In the genomic region with DNA sequence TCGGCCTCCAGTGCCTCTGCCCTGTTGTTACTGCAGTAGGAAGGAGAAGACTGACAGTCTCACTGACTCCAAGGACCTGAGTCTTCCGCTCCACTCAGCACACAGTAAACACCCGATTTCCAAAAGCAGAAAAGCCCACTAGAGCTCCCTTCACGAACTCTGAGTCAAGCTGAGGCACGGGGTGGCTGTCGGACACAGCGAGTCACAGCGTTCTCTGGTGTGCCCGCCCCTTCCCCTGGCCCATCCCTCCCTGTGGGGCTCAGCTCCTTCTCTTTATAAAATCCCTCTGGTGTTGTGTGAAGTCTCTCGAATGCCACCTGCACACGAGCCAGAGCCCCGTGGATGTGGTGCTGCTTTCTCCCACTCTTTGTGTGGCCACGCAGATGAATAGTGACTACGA, we compare ENCODE assay signal across 15 mouse cellular contexts. TPM values are rescaled to one million over a fixed set of nuclear protein-coding genes. Genes with fewer than 3 reads are reported as not detected.
DNase-seq lines count a peak whose midpoint lies in the region; ATAC-seq and TF ChIP-seq lines count a peak whose summit lies in the region.
"Had no signal": no experiment of that assay in that cellular context is flagged by ENCODE, and none has a peak within 500 bp of the region (broad histone marks: within the 10 kb centered on the region; RNA-seq: fewer than 3 reads in every experiment).

No protein-coding gene starts in this region.

- intact Hi-C loops in gastrocnemius, adult 2 months (cut with DNase I): no loop called here
- intact Hi-C loops in left cerebral cortex, postnatal 4 days (cut with DNase I): no loop called here

- no peak for TF ChIP-seq CTCF in gastrocnemius, adult 2 months (IDR thresholded peaks at IDR 0.05)

- DNase-seq in gastrocnemius, adult 2 months: no peak
- DNase-seq in gastrocnemius, adult 8-10 months (ENCODE audit: low spot score in 2 of 2): no peak
- DNase-seq in midbrain, embryonic 11.5 days (ENCODE audit: low spot score, missing footprints): peak; percentile 69
- DNase-seq in midbrain, embryonic 14.5 days: no peak
- peak; percentile 11 for DNase-seq in R1 (ENCODE audit: low read depth, low spot score)
- no peak for DNase-seq in left cerebral cortex, postnatal 4 days
- DNase-seq: cerebellum, postnatal 25 days; gastrocnemius, postnatal 14 days; heart, postnatal 14 days; kidney, adult 11 months had no signal

- peak overlapping the region; percentile 96 for H3K4me3 ChIP-seq in gastrocnemius, adult 2 months
- no peak overlapping the region for H3K4me3 ChIP-seq in midbrain, embryonic 11.5 days (ENCODE audit: low read depth, low read length)
- no peak overlapping the region for H3K4me3 ChIP-seq in midbrain, embryonic 14.5 days (replicated peaks; ENCODE audit: low read depth, low read length)
- H3K4me3 ChIP-seq in forebrain, embryonic 13.5 days: no peak overlapping the region
- H3K4me3 ChIP-seq: limb, embryonic 15.5 days; stomach, embryonic 15.5 days had no signal

- H3K4me2 ChIP-seq in midbrain, embryonic 11.5 days: no peak overlapping the region
- no peak overlapping the region for H3K4me2 ChIP-seq in midbrain, embryonic 14.5 days (ENCODE audit: low read length)
- no peak overlapping the region for H3K4me2 ChIP-seq in forebrain, embryonic 13.5 days
- H3K4me2 ChIP-seq: limb, embryonic 15.5 days; stomach, embryonic 15.5 days had no signal

- H3K9ac ChIP-seq in midbrain, embryonic 11.5 days (ENCODE audit: low read length): no peak overlapping the region
- no peak overlapping the region for H3K9ac ChIP-seq in midbrain, embryonic 14.5 days (replicated peaks; ENCODE audit: low read length)
- no peak overlapping the region for H3K9ac ChIP-seq in forebrain, embryonic 13.5 days
- H3K9ac ChIP-seq: limb, embryonic 15.5 days; stomach, embryonic 15.5 days had no signal

- H3K27ac ChIP-seq in gastrocnemius, adult 2 months: peak overlapping the region; percentile 76
- no peak overlapping the region for H3K27ac ChIP-seq in midbrain, embryonic 11.5 days (ENCODE audit: low read depth, low read length)
- no peak overlapping the region for H3K27ac ChIP-seq in midbrain, embryonic 14.5 days (replicated peaks; ENCODE audit: low read depth, low read length)
- H3K27ac ChIP-seq in forebrain, embryonic 13.5 days: no peak overlapping the region
- H3K27ac ChIP-seq: limb, embryonic 15.5 days; stomach, embryonic 15.5 days had no signal

- WGBS in midbrain, embryonic 11.5 days: 50% methylated on average over 14 of the region's 14 CpGs
- WGBS in midbrain, embryonic 14.5 days: 36% methylated on average over 14 of the region's 14 CpGs
- WGBS in forebrain, embryonic 13.5 days: 43% methylated on average over 14 of the region's 14 CpGs

- H3K9me3 ChIP-seq in midbrain, embryonic 11.5 days (ENCODE audit: control insufficient read depth, low read length): no peaks in the 10 kb centered on the region
- no peaks in the 10 kb centered on the region for H3K9me3 ChIP-seq in midbrain, embryonic 14.5 days (ENCODE audit: control insufficient read depth, low read length)
- H3K9me3 ChIP-seq in forebrain, embryonic 13.5 days (replicated peaks): no peaks in the 10 kb centered on the region
- H3K9me3 ChIP-seq: limb, embryonic 15.5 days; stomach, embryonic 15.5 days had no signal

- no peaks in the 10 kb centered on the region for H3K4me1 ChIP-seq in midbrain, embryonic 11.5 days (ENCODE audit: control insufficient read depth, insufficient read depth, low read length)
- H3K4me1 ChIP-seq in midbrain, embryonic 14.5 days (ENCODE audit: control insufficient read depth, insufficient read depth, low read length): peaks cover 44% of the 10 kb centered on the region
- H3K4me1 ChIP-seq in forebrain, embryonic 13.5 days: peaks cover 27% of the 10 kb centered on the region

- no peak for ATAC-seq in midbrain, embryonic 11.5 days (ENCODE audit: low FRiP score)
- ATAC-seq in midbrain, embryonic 14.5 days (ENCODE audit: low FRiP score, low TSS enrichment): no peak
- 0 out of 2 replicates have a peak, but pooled peaks have one; percentile 20 for ATAC-seq in megakaryocyte, adult 5-6 weeks (ENCODE audit: poor library complexity, severe bottlenecking)
- ATAC-seq in forebrain, embryonic 13.5 days: no peak
- ATAC-seq: activated CD4-positive, CD25-positive, alpha-beta regulatory T cell, adult 4 months had no signal

- peaks cover 4% of the 10 kb centered on the region; the same call in 1 of the 2 replicates for H3K27me3 ChIP-seq in midbrain, embryonic 11.5 days (ENCODE audit: control insufficient read depth, insufficient read depth, low read length)
- H3K27me3 ChIP-seq in midbrain, embryonic 14.5 days (ENCODE audit: control insufficient read depth, insufficient read depth, low read length): 0 out of 2 replicates have a peak, but pooled peaks cover 8% of the 10 kb centered on the region
- peaks cover 9% of the 10 kb centered on the region for H3K27me3 ChIP-seq in forebrain, embryonic 13.5 days
- H3K27me3 ChIP-seq: stomach, embryonic 15.5 days had no signal

- no peaks in the 10 kb centered on the region for H3K36me3 ChIP-seq in midbrain, embryonic 11.5 days (ENCODE audit: control insufficient read depth, insufficient read depth, low read length)
- H3K36me3 ChIP-seq in midbrain, embryonic 14.5 days (ENCODE audit: control insufficient read depth, insufficient read depth, low read length): no peaks in the 10 kb centered on the region
- no peaks in the 10 kb centered on the region for H3K36me3 ChIP-seq in forebrain, embryonic 13.5 days (ENCODE audit: poor library complexity, severe bottlenecking)
- H3K36me3 ChIP-seq: limb, embryonic 15.5 days; stomach, embryonic 15.5 days had no signal

RNA-seq across cellular contexts. Expression of a gene that starts 7.0 kb away (rescaled TPM):
- 10 to 100 TPM; 33.2 to 52.2 TPM for total RNA-seq in gastrocnemius, adult 2 months (2021)
- 10 to 100 TPM; 39.3 to 50.8 (median 41.4) TPM for total RNA-seq in gastrocnemius, adult 8-10 months (2022)
- 1.2 and 1.3 TPM in 2 replicates for polyA plus RNA-seq in midbrain, embryonic 11.5 days (2014; fragmentation: Nextera tagmentation; extraction: Ambion mirVana)
- 5.3 and 5.8 TPM in 2 replicates for polyA plus RNA-seq in midbrain, embryonic 14.5 days (2014; fragmentation: Nextera tagmentation; extraction: Ambion mirVana)
- total RNA-seq in megakaryocyte, adult 5-6 weeks (2015): 2.1 and 3.0 TPM in 2 replicates
- total RNA-seq in megakaryocyte, adult 5-6 weeks (2017): 2.3 and 3.8 TPM in 2 replicates
- 1.0 and 1.3 TPM in 2 replicates for polyA plus RNA-seq in forebrain, embryonic 13.5 days (2015; fragmentation: Nextera tagmentation; extraction: Ambion mirVana)
- 10 to 100 TPM; 21.1 to 22.3 TPM for total RNA-seq in left cerebral cortex, postnatal 4 days (2021)

Comparison
In these comparisons a context has a peak if more than half of its experiments do, and no peak if none do; other contexts are left out.
1. DNase-seq: peak in midbrain, embryonic 11.5 days (single experiment) and R1 (single experiment); none in gastrocnemius, adult 2 months (single experiment), gastrocnemius, adult 8-10 months (0 of 2), midbrain, embryonic 14.5 days (single experiment) and left cerebral cortex, postnatal 4 days (single experiment).
2. RNA of a gene that starts 7.0 kb away (total RNA-seq): 33.2 to 52.2 TPM in gastrocnemius, adult 2 months, 39.3 to 50.8 TPM in gastrocnemius, adult 8-10 months and 21.1 to 22.3 TPM in left cerebral cortex, postnatal 4 days; 2.1 to 3.8 TPM in megakaryocyte, adult 5-6 weeks; every median in the first group is over 4 times any median in the second.